In the genomic region with DNA sequence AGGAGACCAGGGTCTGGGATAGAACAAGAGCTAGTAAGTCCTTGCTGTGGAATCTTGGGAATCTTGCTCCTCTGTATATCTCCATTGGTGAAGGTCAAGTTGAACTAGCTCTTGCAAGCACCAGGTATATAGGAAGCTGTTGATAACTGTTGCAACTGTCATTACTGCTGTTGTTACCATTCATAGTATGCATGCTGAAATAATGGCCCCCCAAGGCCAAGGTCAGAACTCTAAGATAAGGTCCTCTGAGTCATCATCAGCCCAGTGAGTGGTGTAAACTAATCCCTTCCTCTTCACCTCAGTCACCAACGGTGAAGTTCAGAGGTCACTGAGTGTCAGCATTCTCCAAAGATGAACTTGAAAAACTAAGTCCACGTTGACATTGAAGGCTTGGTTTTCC, we compare ENCODE assay signal across 14 mouse cellular contexts.
"Had no signal": no experiment of that assay in that cellular context is flagged by ENCODE, and none has a peak within 500 bp of the region (broad histone marks: within the 10 kb centered on the region; RNA-seq: fewer than 3 reads in every experiment).

No protein-coding gene starts in this region.

- H3K9me3 ChIP-seq: limb, embryonic 15.5 days; liver, embryonic 15.5 days; midbrain, embryonic 10.5 days; neural tube, embryonic 12.5 days; stomach, embryonic 15.5 days had no signal

- H3K4me3 ChIP-seq: limb, embryonic 15.5 days; liver, embryonic 15.5 days; midbrain, embryonic 10.5 days; neural tube, embryonic 12.5 days; stomach, embryonic 15.5 days had no signal

- H3K27me3 ChIP-seq: limb, embryonic 15.5 days; liver, embryonic 15.5 days; neural tube, embryonic 12.5 days; stomach, embryonic 15.5 days had no signal

- H3K9ac ChIP-seq: limb, embryonic 15.5 days; liver, embryonic 15.5 days; lung, embryonic 14.5 days; neural tube, embryonic 12.5 days; stomach, embryonic 15.5 days had no signal

- DNase-seq: kidney, adult 8-10 months; kidney, postnatal 25 days; lung, embryonic 14.5 days; lung, postnatal 10 days; lung, postnatal 4 days; midbrain, embryonic 14.5 days; right cerebral cortex, postnatal 14 days; thymus, adult 2 months; thymus, postnatal 25 days had no signal

- H3K4me2 ChIP-seq: limb, embryonic 15.5 days; liver, embryonic 15.5 days; lung, embryonic 14.5 days; neural tube, embryonic 12.5 days; stomach, embryonic 15.5 days had no signal

- H3K27ac ChIP-seq: limb, embryonic 15.5 days; liver, embryonic 15.5 days; midbrain, embryonic 10.5 days; neural tube, embryonic 12.5 days; stomach, embryonic 15.5 days had no signal

- H3K36me3 ChIP-seq: limb, embryonic 15.5 days; liver, embryonic 15.5 days; midbrain, embryonic 10.5 days; neural tube, embryonic 12.5 days; stomach, embryonic 15.5 days had no signal

- H3K4me1 ChIP-seq: liver, embryonic 15.5 days; stomach, embryonic 15.5 days had no signal
